In genomic region chr11:114499665-114500064, GRCm38 (mm10) we compare ENCODE assay signal across 21 mouse cellular contexts.
DNase-seq lines count a peak whose midpoint lies in the region; ATAC-seq and TF ChIP-seq lines count a peak whose summit lies in the region.
"Had no signal": no experiment of that assay in that cellular context is flagged by ENCODE, and none has a peak within 500 bp of the region (broad histone marks: within the 10 kb centered on the region; RNA-seq: fewer than 3 reads in every experiment).

No protein-coding gene starts in this region.

- H3K9ac ChIP-seq in forebrain, embryonic 13.5 days, result no peak overlapping the region
- H3K9ac ChIP-seq in forebrain, embryonic 11.5 days (ENCODE audit: low read length), result no peak overlapping the region
- H3K9ac ChIP-seq in midbrain, embryonic 16.5 days (ENCODE audit: low read depth, low read length), result no peak overlapping the region
- H3K9ac ChIP-seq: heart, embryonic 13.5 days; hindbrain, embryonic 15.5 days; intestine, embryonic 15.5 days; liver, embryonic 14.5 days; lung, embryonic 14.5 days had no signal

- ATAC-seq in forebrain, embryonic 13.5 days, result no peak
- no peak for ATAC-seq in forebrain, embryonic 11.5 days (replicated peaks; ENCODE audit: low FRiP score)
- no peak for ATAC-seq in midbrain, embryonic 16.5 days
- ATAC-seq: CD4-positive, CD25-positive, alpha-beta regulatory T cell, adult 4 months; intestine, embryonic 15.5 days had no signal

- H3K27ac ChIP-seq in forebrain, embryonic 13.5 days, result 0 out of 2 replicates have a peak overlapping the region, but pooled peaks have one; percentile 25
- no peak overlapping the region for H3K27ac ChIP-seq in forebrain, embryonic 11.5 days (ENCODE audit: low read depth, low read length)
- peak overlapping the region; percentile 40; the same call in 1 of the 2 replicates for H3K27ac ChIP-seq in midbrain, embryonic 16.5 days (ENCODE audit: low read length)
- H3K27ac ChIP-seq: heart, adult 2 months; heart, embryonic 13.5 days; hindbrain, embryonic 15.5 days; intestine, embryonic 15.5 days; left cerebral cortex, adult 2 months; liver, embryonic 14.5 days had no signal

- no peaks in the 10 kb centered on the region for H3K36me3 ChIP-seq in forebrain, embryonic 13.5 days (ENCODE audit: poor library complexity, severe bottlenecking)
- no peaks in the 10 kb centered on the region for H3K36me3 ChIP-seq in forebrain, embryonic 11.5 days (ENCODE audit: control insufficient read depth, insufficient read depth, low read length)
- no peaks in the 10 kb centered on the region for H3K36me3 ChIP-seq in midbrain, embryonic 16.5 days (ENCODE audit: control insufficient read depth, insufficient read depth, low read length)
- H3K36me3 ChIP-seq: heart, embryonic 13.5 days; hindbrain, embryonic 15.5 days; intestine, embryonic 15.5 days had no signal

- H3K27me3 ChIP-seq in forebrain, embryonic 13.5 days, result 0 out of 2 replicates have a peak, but pooled peaks cover under 1% of the 10 kb centered on the region
- H3K27me3 ChIP-seq in forebrain, embryonic 11.5 days (ENCODE audit: control insufficient read depth, insufficient read depth, low read length), result no peaks in the 10 kb centered on the region
- H3K27me3 ChIP-seq in midbrain, embryonic 16.5 days (ENCODE audit: control insufficient read depth, insufficient read depth, low read depth, low read length), result no peaks in the 10 kb centered on the region
- H3K27me3 ChIP-seq: intestine, embryonic 15.5 days had no signal

- no peak for DNase-seq in forebrain, embryonic 11.5 days (ENCODE audit: low spot score)
- peak; percentile 16 for DNase-seq in layer of hippocampus, adult 9-10 months (ENCODE audit: low spot score)
- no peak for DNase-seq in layer of hippocampus, adult 8-10 months (ENCODE audit: low spot score in 2 of 2)
- DNase-seq in brain, embryonic 14.5 days (ENCODE audit: low read depth), result peak; percentile 60
- no peak for DNase-seq in liver
- DNase-seq: adrenal gland, postnatal 25 days; gastrocnemius, postnatal 14 days; heart, adult 2 months; heart, postnatal 14 days; kidney, adult 8-10 months; kidney, postnatal 10 days; lung, embryonic 14.5 days; right cerebral cortex, postnatal 14 days had no signal

- no peak overlapping the region for H3K4me3 ChIP-seq in forebrain, embryonic 13.5 days
- no peak overlapping the region for H3K4me3 ChIP-seq in forebrain, embryonic 11.5 days (ENCODE audit: low read depth, low read length)
- H3K4me3 ChIP-seq in midbrain, embryonic 16.5 days (ENCODE audit: low read depth, low read length), result no peak overlapping the region
- H3K4me3 ChIP-seq: heart, adult 2 months; heart, embryonic 13.5 days; hindbrain, embryonic 15.5 days; intestine, embryonic 15.5 days; left cerebral cortex, adult 2 months had no signal

- H3K4me2 ChIP-seq in forebrain, embryonic 13.5 days, result no peak overlapping the region
- no peak overlapping the region for H3K4me2 ChIP-seq in forebrain, embryonic 11.5 days (ENCODE audit: low read depth, low read length, severe bottlenecking)
- no peak overlapping the region for H3K4me2 ChIP-seq in midbrain, embryonic 16.5 days (ENCODE audit: low read length)
- H3K4me2 ChIP-seq: heart, embryonic 13.5 days; hindbrain, embryonic 15.5 days; intestine, embryonic 15.5 days; lung, embryonic 14.5 days had no signal

- peaks cover 26% of the 10 kb centered on the region for H3K4me1 ChIP-seq in forebrain, embryonic 13.5 days
- H3K4me1 ChIP-seq in forebrain, embryonic 11.5 days (replicated peaks; ENCODE audit: control insufficient read depth, insufficient read depth, low read length), result 0 out of 2 replicates have a peak, but pooled peaks cover 4% of the 10 kb centered on the region
- H3K4me1 ChIP-seq in midbrain, embryonic 16.5 days (ENCODE audit: control insufficient read depth, insufficient read depth, low read length), result peaks cover 15% of the 10 kb centered on the region
- H3K4me1 ChIP-seq: intestine, embryonic 15.5 days had no signal

- 69% methylated on average over 12 of the region's 12 CpGs for WGBS in forebrain, embryonic 13.5 days
- WGBS in forebrain, embryonic 11.5 days, result 92% methylated on average over 12 of the region's 12 CpGs
- 49% methylated on average over 12 of the region's 12 CpGs for WGBS in midbrain, embryonic 16.5 days

- no peaks in the 10 kb centered on the region for H3K9me3 ChIP-seq in forebrain, embryonic 13.5 days (replicated peaks)
- no peaks in the 10 kb centered on the region for H3K9me3 ChIP-seq in forebrain, embryonic 11.5 days (ENCODE audit: control insufficient read depth, low read length)
- no peaks in the 10 kb centered on the region for H3K9me3 ChIP-seq in midbrain, embryonic 16.5 days (replicated peaks; ENCODE audit: control insufficient read depth, low read length, poor library complexity, severe bottlenecking)
- H3K9me3 ChIP-seq: heart, embryonic 13.5 days; hindbrain, embryonic 15.5 days; intestine, embryonic 15.5 days had no signal

- no peak for TF ChIP-seq CTCF in brain, embryonic 14.5 days (IDR thresholded peaks at IDR 0.05; ENCODE audit: borderline replicate concordance, extremely low read depth, insufficient read depth, insufficient read length)

- no peak for TF ChIP-seq POLR2A in brain, embryonic 14.5 days (IDR thresholded peaks at IDR 0.05; ENCODE audit: borderline replicate concordance, extremely low read depth, insufficient read depth, insufficient read length, poor library complexity, severe bottlenecking)

Comparison
In these comparisons a context has a peak if more than half of its experiments do, and no peak if none do; other contexts are left out.
1. DNase-seq: peak in layer of hippocampus, adult 9-10 months (single experiment) and brain, embryonic 14.5 days (single experiment); none in forebrain, embryonic 11.5 days (single experiment), layer of hippocampus, adult 8-10 months (0 of 2) and liver (single experiment).